Mouse (Mus musculus) olfactory bulb, adult 2 months (tissue): ENCODE results near the gene Lcn2. TPM values are rescaled to one million over a fixed set of nuclear protein-coding genes. Genes with fewer than 3 reads are reported as not detected.

Experiments
- H3K27ac ChIP-seq: fragments of 200-500 bp; 2 replicates; pipeline ENCODE4 v1.5.1; 2012; ENCODE audit warnings: low read depth, low read length; ENCODE audit not compliant: insufficient read depth
- H3K4me1 ChIP-seq: fragments of 200-500 bp; 2 replicates; pipeline ENCODE4 v1.6.1; 2012; ENCODE audit warnings: low read length; ENCODE audit not compliant: control insufficient read depth, insufficient read depth
- H3K4me3 ChIP-seq: fragments of 200-500 bp; 2 replicates; pipeline ENCODE4 v1.5.1; 2012; ENCODE audit warnings: mild to moderate bottlenecking, low read depth, low read length, moderate library complexity; ENCODE audit not compliant: insufficient read depth
- CTCF ChIP-seq: fragments of 200-500 bp; IDR thresholded peaks from 2 replicates; pipeline ENCODE4 v1.5.1; 2012; ENCODE audit warnings: low read depth, mild to moderate bottlenecking, low read length, moderate library complexity; ENCODE audit not compliant: insufficient read depth
- POLR2A ChIP-seq: fragments of 200-500 bp; IDR thresholded peaks from 2 replicates; pipeline ENCODE4 v1.6.1; 2012; ENCODE audit warnings: mild to moderate bottlenecking, low read depth, low read length, moderate library complexity; ENCODE audit not compliant: insufficient read depth
- WGBS: fragments of 180-500 bp; shearing (Covaris S2); methylation state at CpG from one replicate; pipeline ENCODE4 v1.1.7; 2018; 5-methylcytosine and 5-hydroxymethylcytosine counted together
- polyA plus RNA-seq: library from polyadenylated mRNA; stranded (reverse); fragments of >200 nt; gene quantifications from 2 replicates; pipeline ENCODE4 v1.2.4, GENCODE M21; 2012; ENCODE audit warnings: low replicate concordance; ENCODE audit not compliant: missing spikeins, insufficient read depth, insufficient read length

The Lcn2 gene
- polyA plus RNA-seq, 1 experiment: not detected

DNA sequence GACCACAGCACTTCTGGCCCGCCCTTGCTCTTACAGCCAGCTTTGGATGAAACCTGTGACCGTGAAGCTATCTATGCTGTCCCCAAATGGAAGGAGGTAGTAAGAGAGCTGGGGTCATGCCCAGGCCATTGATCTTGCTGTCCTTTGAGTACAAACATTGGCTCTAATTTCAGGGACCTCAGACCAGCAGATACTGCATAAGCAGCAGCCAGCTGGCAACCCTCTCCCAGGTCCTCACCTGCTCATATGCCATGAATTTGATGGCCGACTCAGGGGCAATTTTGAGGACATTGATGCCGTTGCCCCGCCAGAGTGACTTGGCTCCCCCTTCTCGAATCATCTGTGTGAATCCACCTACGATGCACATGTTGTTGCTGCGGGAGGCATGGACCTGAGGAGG, 29.4 kb upstream of the Lcn2 start:
- TF ChIP-seq CTCF: no peak
- peaks cover 6% of the 10 kb centered on the region for H3K4me1 ChIP-seq
- H3K27ac ChIP-seq: no peak overlapping the region
- 88% methylated on average over 8 of the region's 8 CpGs for WGBS
- no peak overlapping the region for H3K4me3 ChIP-seq

DNA sequence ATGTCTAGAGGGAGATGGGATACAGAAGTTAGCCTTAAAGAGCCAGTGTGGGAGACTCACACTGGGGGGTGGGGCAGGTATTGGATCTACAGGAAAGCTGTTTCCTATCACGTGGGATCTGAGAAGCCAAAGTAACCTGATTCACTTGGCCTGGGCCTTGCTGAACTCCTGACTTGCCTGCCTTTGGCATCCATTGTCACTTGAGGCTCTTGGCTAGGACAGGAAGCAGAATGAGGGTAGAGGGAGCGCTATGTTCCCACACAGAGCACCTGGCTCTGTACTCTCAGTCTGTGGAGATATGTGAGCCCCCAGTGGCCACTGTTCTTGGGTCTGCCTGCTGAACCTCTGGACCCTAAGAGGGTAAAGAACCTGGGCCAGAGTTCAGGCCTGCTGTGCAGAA, 28.5 kb upstream of the Lcn2 start:
- WGBS: 89% methylated on average over 2 of the region's 2 CpGs
- no peak overlapping the region for H3K4me3 ChIP-seq
- TF ChIP-seq POLR2A: no peak
- no peak for TF ChIP-seq CTCF
- H3K27ac ChIP-seq: no peak overlapping the region
- H3K4me1 ChIP-seq: peaks cover 3% of the 10 kb centered on the region; the same call in 1 of the 2 replicates

DNA sequence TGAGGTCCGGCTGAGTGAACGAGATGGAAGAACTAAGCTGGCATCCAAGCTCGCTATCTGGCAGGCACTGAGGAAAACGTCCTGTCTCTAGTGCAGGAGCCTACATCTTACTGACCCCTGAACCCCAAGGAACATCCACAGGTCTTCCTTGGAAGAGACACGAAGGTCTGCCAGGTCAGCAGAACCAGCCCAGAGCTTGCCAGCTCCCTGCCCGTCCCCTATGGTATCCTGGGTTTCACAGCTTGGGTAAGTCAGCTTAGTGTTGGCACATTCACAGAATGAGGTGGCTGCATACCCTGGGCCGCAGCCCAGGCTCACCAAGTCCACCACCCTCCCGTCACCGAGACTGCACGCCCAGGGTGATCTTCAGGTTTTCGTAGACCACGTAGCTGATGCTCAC, 27.7 kb upstream of the Lcn2 start:
- peaks cover 3% of the 10 kb centered on the region; the same call in 1 of the 2 replicates for H3K4me1 ChIP-seq
- H3K4me3 ChIP-seq: no peak overlapping the region
- TF ChIP-seq POLR2A: no peak
- no peak for TF ChIP-seq CTCF
- H3K27ac ChIP-seq: no peak overlapping the region
- WGBS: 91% methylated on average over 12 of the region's 12 CpGs

DNA sequence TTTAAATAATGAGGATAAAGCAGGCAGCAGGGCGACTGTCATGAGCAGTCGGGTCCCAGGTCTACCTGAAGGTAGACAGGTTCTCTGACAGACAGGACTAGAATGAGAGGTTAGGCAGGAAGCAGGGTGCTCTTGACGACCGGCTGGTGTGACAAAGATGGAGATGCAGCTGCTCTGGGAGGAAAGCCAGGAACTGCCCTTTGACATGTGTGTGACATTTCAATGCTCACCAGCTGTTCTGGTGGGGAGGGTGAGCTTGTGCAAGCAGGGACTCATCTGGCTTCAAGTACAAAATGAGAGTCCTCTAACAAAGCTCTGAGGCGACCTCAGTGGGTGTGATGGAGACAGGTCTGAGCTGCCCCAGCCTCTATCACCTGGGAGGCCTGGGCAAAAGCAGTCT, 25.9 kb upstream of the Lcn2 start:
- no peaks in the 10 kb centered on the region for H3K4me1 ChIP-seq
- H3K4me3 ChIP-seq: no peak overlapping the region
- TF ChIP-seq POLR2A: no peak
- no peak for TF ChIP-seq CTCF
- WGBS: 45% methylated on average over 5 of the region's 5 CpGs
- H3K27ac ChIP-seq: no peak overlapping the region; the same call in 1 of the 2 replicates

DNA sequence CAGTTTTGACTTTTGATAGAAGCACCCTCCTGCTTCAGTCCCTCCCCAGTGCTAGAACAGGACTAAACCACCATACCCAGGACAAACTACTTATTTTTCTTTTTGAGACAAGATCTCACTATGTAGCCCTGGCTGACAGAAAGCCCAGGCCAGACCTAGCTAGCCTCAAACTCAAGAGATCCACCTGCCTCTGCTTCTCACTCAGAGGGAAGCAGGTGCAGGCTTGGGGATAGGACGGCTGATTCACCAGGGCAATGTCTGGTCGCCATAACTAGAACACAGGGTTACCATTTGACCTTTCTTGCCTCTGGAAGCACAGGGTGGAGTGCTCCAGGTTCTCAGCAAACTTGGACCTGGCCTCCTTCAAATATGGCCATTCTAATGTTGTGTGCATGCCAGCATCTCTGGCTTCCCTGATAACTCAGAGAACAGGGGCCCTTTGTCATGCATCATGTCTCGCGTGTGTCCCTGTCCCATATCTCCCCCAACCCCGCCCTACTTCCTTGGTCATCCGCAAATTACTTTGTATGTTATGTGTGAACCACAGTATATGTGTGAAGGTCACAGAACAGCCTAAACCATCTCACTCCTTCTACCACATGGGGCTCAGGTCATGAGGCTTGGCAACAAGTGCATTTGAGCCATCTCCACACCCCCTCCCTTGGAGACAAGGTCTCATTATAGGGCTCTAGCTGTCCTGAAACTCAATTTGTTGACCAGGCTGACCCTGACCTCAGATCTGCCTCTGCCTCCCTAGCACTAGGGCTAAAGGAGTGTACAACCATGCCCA, 24.9 kb upstream of the Lcn2 start:
- Histone ChIP-seq H3K4me1 (no peaks in the 10 kb centered on the region), H3K4me3 (no peak overlapping the region), H3K27ac (no peak overlapping the region)
- TF ChIP-seq POLR2A: no peak
- TF ChIP-seq CTCF: no peak
- 95% methylated on average over 6 of the region's 6 CpGs for WGBS

DNA sequence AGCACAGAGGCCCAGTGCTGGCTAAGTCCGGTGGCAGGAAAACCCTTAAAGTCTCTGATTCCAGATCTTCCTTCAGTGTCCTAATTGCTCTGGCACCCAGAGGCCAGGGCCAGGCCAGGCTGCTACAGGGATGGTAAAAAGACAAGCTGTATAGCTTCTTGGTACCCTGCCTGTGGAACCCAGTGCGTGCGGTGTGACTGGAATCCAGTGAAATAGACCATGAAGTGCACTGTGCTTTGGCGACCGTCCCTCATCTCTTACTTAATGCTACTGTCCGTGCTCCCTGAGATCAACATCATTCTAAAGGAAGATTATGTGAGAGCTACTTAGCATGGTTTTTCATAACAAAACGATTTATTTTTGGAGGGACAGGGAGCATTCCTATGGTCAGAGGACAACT, 23.4 kb upstream of the Lcn2 start:
- TF ChIP-seq POLR2A (no peak), CTCF (no peak)
- no peak overlapping the region for H3K27ac ChIP-seq
- no peaks in the 10 kb centered on the region for H3K4me1 ChIP-seq
- no peak overlapping the region for H3K4me3 ChIP-seq
- WGBS: 77% methylated on average over 7 of the region's 7 CpGs

DNA sequence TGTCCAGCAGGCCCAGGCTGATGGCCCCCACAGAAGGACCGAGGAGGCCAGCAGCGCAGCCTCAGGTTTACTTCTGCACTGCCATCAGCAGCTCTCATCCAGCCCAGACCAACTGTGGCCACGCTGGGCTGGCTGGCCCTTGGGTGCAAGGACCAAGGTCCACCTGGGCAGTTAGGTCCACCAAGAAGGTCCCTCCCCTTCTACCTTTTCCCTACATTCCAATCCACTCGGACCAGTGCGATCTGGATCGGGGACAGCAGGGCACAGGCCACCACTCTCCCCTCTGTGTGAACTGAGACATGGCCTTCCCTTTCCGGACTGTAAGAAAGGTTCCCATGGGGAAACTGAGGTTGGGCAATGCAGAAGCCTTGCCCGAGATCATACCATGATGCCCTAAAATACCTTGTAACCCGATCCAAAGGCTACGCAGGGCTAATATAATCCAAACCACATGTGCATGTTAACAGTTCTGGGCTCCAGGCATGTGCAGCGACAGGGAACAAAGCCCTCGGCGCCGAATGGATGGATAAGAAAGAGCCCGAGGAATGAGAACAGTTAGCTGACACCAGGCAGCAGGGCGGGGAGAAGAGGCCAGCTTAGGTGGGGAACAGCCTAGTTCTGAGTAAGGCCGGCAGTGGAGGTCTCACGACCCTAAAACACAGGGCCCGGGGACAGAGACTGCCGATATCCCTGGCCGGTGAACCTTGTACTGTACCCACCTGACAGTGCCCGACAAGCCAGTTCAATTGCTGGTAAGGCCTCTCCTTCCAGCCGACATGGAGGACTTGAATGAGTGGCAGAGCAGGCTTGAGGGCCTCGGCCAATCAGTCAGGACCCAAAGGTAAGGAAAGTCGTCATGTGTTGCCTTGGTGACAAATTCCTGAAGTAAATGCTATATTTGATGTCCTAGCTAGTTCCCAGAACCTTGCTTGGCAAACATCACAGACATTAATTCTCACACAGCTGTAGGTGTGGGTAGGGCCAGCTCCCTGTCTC, 20.7 kb upstream of the Lcn2 start:
- Histone ChIP-seq H3K27ac (no peak overlapping the region), H3K4me3 (no peak overlapping the region), H3K4me1 (no peaks in the 10 kb centered on the region)
- WGBS: 75% methylated on average over 25 of the region's 25 CpGs
- TF ChIP-seq CTCF: no peak
- no peak for TF ChIP-seq POLR2A

DNA sequence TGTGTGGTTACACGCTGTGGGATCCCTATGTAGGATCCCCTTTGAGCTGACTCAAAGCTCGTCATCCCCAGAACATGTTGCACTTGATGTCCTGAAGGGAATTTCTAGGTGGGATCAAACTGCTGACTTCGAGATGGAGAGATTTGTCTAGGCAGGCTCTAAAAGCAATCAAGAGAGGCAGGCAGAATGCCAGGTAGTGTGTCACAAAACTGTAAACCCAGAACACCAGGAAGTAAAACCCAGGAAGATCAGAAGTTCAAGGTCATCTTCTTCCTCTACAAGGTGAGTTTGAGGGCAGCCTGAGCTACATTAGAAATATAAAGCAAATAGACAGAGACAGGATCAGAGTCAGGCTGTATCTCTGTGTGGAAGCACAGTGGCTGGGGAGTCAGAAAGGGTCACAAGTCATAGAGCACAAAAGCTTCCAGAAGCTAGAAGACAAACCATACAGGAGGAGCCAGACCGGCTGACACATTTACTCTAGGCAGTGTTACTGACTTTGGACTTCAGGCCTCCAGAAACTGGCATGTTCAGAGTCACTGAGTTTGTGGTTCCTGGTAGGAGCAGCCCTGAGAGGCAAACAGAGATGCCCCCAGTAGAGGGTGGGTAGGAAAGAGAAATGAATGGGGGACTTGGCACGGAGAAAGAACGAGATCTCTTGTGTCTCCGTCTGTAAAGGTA, 19.2 kb upstream of the Lcn2 start:
- 82% methylated on average over 7 of the region's 7 CpGs for WGBS
- Histone ChIP-seq H3K4me1 (no peaks in the 10 kb centered on the region), H3K4me3 (no peak overlapping the region), H3K27ac (no peak overlapping the region)
- no peak for TF ChIP-seq CTCF
- TF ChIP-seq POLR2A: no peak
